Mouse (Mus musculus): ENCODE measurements around the gene Bcar3. TPM values are rescaled to one million over a fixed set of nuclear protein-coding genes. Genes with fewer than 3 reads are reported as not detected.

Bcar3 gene
- total RNA-seq, 2 experiments from 2014 or later = 8.0 to 9.1 TPM

DNA sequence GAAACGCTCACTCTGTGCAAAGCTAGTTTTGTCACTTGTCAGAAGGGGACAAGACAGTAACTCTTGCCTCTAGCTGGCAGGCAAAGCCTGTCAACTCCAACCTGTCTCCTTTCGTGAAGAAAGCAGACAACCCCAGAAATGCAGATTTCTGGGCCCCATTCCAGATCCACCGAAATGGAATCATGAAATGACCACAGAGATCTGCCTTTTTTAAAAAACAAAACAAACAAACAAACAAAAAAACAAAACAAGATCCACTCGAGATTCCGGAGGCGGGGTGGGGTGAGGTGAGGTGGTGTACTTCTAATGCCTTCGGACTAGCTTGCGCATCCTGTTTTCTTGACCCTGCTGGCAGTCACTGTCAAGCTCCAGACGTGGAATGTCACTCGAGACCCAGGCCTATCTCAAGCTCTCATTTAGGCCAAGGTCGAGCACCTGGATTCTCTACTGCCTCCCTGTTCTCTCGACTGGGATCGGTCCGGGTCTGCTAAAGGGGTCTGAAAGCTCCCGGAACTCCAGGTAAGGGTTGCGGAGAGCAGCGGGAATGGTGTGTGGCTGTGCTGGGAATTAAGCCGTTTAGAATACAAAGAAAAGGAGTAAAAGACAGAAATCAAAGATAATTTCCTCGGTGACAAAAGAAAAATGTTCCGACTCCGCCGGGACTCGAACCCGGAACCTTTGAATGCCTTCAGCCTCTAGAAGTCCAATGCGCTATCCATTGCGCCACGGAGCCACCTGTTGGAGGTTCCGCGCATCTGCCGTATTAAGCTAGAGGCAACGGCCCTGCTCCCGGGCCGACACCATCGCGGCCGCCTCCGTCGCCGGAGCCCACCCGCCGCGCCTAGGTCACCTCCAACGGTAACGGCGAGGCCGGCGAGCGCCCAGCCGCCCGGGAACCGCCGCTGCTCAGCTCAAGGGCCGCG lies 1.4 kb upstream of the Bcar3 start:
- peak; percentile 90 to 91 for DNase-seq

DNA sequence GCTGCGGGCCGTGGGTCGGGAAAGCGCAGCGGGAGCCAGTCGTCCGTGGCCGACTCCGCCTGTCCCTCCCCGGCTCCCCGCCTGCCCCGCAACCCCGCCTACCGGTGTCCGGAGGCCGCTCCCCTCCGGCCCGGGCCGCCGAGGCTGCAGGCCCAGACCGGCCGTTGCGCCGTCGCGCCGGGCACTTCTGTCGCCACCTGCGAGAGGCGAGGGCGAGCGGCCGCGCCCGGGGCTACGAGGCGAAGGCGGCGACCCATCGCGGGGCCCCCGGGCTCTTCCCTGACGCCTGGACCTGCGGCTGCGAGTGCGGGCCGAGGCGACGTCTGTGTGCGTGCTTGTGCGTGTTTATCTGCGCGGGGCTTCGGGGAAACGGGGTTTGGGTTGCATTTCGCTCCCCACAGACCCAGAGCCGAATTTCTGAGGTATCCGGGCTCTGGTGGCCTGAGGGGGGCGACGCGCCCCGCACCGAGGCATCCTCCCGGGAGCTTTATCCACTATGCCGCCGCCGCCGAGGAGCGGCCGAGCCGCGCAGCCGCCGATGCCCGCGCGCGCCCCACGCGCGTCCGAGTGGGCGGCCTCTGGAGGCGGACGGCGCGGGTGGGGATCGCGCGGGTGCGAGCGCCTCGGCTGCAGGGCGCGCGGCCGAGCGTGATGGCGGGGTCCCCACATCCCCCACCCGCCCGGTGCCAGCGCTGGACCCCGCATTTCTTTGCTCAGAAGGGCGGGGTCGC lies 548 bp upstream of the Bcar3 start:
- peak in 1 of 2 experiments; percentile 62 for DNase-seq

DNA sequence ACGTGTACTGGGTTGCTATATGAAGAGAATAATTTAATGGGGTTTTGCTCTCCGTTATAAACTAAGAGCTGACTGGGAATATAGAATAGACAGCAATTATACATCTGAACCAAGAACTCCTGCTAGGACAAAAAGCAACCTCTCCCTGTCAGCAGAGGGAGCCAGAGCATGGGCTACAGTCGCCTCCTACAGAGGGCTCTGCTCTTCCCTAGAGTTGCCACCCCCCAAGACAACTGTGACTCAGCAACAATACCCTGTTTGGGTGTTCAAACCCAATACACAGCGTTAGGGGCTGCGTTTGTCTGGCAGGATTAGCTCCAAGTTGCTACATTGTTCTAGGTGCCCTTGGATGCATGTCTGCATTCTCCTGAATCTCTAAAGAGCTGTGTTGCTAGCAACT lies 1.6 kb downstream of the Bcar3 start:
- DNase-seq = peak in 1 of 2 experiments; percentile 42

- DNase-seq = no peak
Measured at GRCm38 (mm10) chr3:122296979-122297378, 3.0 kb downstream of the Bcar3 start.

- peak; percentile 66 to 67 for DNase-seq
Measured at GRCm38 (mm10) chr3:122300983-122301919, 7.3 kb downstream of the Bcar3 start.

DNA sequence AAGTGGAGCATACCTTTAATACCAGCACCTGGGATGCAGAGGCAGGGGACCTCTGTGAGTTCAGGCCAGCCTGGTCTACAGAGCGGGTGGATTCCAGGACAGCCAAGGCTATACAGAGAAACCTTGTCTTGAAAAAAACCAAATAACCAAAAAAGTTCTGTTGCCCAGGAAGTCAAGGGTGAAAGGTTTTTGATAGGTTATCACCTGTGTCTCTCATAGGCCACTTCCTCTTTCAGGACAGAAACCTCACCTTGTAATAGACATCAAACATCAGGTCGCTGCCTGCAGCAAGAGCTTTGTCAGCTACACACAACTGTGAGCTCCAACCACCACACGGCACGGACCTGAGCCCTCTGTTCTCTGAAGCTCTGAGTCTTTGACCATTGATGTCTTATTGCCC lies 10.6 kb downstream of the Bcar3 start:
- DNase-seq = no peak

GRCm38 (mm10) chr3:122307894-122308671 lies 14.1 kb downstream of the Bcar3 start:
- DNase-seq = no peak

GRCm38 (mm10) chr3:122308981-122309380 lies 15.0 kb downstream of the Bcar3 start:
- no peak for DNase-seq

- DNase-seq = peak; percentile 73 to 78
Measured at GRCm38 (mm10) chr3:122312078-122312477, 18.1 kb downstream of the Bcar3 start.

- DNase-seq = no peak
Measured at GRCm38 (mm10) chr3:122312936-122313629, 19.1 kb downstream of the Bcar3 start.

- no peak for DNase-seq
Measured at GRCm38 (mm10) chr3:122313936-122314335, 20.0 kb downstream of the Bcar3 start.

- no peak for DNase-seq
Measured at GRCm38 (mm10) chr3:122316621-122317020, 22.7 kb downstream of the Bcar3 start.

DNA sequence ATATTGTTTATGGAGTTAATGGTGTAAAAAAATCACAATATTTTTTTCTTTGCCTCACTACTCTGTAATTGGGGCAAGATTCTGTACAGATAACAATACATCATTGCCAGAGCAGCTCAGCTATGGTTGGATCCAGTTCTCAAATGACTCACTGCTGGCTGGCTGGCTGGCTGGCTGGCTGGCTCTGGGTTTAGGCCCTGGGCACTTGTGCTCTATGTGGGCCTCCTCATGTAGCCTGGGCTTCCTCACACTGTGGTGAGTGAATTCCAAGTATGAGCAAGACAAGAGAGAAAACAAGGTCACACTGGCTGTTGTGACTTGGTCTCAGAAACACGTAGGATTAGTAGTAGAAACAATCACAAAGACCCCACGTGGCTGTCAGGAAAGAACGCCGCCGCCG lies 23.4 kb downstream of the Bcar3 start:
- DNase-seq = no peak

DNA sequence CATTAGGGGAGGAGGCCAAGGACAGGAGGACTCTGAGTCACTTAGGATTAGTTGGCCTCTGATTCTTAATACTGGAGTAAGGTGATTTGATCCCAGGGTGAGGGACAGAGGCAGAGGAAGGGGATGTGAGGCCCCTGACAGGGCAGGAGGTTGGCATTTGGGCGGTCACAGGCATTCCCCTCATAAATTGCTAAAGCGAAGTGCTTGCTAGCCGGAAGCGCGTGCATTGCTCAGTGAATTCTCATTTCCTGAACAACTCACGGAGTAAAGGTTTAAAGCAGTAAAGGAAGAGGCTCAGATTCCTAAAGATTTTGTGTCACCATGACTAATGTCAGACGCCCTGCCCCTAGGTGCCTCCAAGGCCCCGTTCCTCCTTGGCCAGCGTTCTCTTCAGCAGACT lies 28.3 kb downstream of the Bcar3 start:
- DNase-seq = no peak

DNA sequence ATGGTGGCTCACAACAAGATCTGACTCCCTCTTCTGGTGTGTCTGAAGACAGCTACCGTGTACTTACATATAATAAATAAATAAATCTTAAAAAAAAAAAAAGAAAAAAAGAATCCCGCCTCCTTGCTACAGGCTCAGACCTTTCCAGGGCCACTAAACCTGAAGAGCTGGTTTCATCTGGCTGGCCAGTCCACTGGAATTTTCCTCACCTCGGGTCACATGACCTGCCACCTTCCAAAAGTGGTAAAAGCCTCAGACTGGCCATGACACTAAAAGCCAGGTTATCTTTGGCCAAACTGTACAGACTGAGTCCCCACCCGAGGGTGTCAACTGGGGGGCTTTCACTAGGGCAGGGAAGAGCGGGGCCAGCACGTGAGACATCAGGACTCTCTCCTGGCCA lies 29.9 kb downstream of the Bcar3 start:
- no peak for DNase-seq

DNA sequence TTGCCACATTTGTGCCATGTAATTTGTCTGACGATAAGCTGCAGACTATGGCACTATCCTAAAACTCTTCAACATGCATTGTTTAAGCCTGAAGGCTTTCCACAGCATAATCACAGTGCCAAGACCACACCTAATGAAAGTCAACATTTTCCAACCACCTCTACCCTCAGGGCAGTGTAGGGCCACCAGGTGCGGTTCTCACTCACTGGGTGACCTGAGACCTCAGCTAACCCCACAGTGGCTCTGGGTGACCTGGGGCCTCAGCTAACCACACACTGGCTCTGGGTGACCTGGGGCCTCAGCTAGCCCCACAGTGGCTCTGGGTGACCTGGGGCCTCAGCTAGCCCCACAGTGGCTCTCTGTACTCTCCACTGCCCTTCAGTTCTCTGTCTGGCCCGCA lies 30.6 kb downstream of the Bcar3 start:
- no peak for DNase-seq

- DNase-seq = no peak
Measured at GRCm38 (mm10) chr3:122330484-122330883, 36.5 kb downstream of the Bcar3 start.

GRCm38 (mm10) chr3:122333493-122333892 lies 39.6 kb downstream of the Bcar3 start:
- DNase-seq = no peak

GRCm38 (mm10) chr3:122333902-122334301 lies 40.0 kb downstream of the Bcar3 start:
- DNase-seq = no peak

DNA sequence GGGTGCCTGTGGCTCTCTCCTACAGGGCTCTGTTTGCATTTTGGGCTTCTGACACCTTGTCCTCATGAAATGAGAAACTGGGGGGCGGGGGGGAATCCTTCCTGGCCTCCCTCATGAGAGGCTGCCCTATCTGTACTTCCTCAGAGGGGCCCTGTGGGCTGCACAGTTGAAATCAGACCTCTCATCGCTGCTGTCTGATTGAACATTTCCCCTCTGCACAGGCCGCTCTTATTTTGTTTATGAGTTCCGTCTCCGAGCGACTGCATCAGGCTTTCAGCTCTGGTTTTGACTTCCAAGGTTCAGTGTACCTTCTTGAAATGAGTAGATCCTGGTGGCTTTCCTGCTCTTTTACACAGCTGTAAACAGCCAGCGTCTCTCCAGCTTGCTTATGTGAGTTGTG lies 40.4 kb downstream of the Bcar3 start:
- no peak for DNase-seq

DNA sequence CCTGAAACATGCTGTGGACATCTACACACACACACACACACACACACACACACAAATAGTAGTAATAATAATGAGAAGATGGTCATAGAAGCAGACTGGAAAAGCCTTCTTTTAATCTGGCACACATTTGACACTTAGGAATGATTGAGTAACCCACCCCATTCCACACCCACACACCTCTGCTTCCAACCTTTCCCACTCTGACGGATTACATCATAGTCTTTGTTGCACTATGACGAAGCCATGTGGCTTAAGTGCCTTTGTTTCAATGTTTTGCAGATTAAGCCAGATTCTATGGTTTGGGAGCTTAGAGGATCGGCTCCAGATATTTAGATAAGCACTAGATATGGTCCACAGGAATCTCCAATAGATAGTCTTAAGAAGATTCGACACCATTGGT lies 42.1 kb downstream of the Bcar3 start:
- DNase-seq = no peak
